In genomic region chr1:181233734-181234133, GRCm38 (mm10) we compare ENCODE assay signal across 11 mouse cellular contexts. TPM values are rescaled to one million over a fixed set of nuclear protein-coding genes. Genes with fewer than 3 reads are reported as not detected.
A peak's percentile ranks its signal among the peaks of the same experiment; 100 is the strongest.
DNase-seq lines count a peak whose midpoint lies in the region; ATAC-seq and TF ChIP-seq lines count a peak whose summit lies in the region.
"Had no signal": no experiment of that assay in that cellular context is flagged by ENCODE, and none has a peak within 500 bp of the region (broad histone marks: within the 10 kb centered on the region; RNA-seq: fewer than 3 reads in every experiment).

No protein-coding gene starts in this region.

- no peak overlapping the region for H3K9ac ChIP-seq in heart, embryonic 15.5 days
- H3K9ac ChIP-seq in intestine, embryonic 16.5 days (ENCODE audit: low read depth, low read length): peak overlapping the region; percentile 61; the same call in 1 of the 2 replicates
- H3K9ac ChIP-seq: forebrain, embryonic 13.5 days had no signal

- 90% methylated on average over 6 of the region's 6 CpGs for WGBS in heart, embryonic 15.5 days
- 82% methylated on average over 6 of the region's 6 CpGs for WGBS in spleen, adult 2 months
- WGBS in intestine, embryonic 16.5 days: 80% methylated on average over 6 of the region's 6 CpGs
- 67% methylated on average over 6 of the region's 6 CpGs for WGBS in small intestine, adult 2 months

- H3K9me3 ChIP-seq in heart, embryonic 15.5 days (replicated peaks): no peaks in the 10 kb centered on the region
- no peaks in the 10 kb centered on the region for H3K9me3 ChIP-seq in intestine, embryonic 16.5 days (ENCODE audit: control insufficient read depth, low read length)
- H3K9me3 ChIP-seq: embryonic facial prominence, embryonic 13.5 days; forebrain, embryonic 13.5 days had no signal

- H3K27me3 ChIP-seq in heart, embryonic 15.5 days: no peaks in the 10 kb centered on the region
- H3K27me3 ChIP-seq in spleen, adult 2 months (ENCODE audit: control insufficient read depth, insufficient read depth, low read length): no peaks in the 10 kb centered on the region
- no peaks in the 10 kb centered on the region for H3K27me3 ChIP-seq in intestine, embryonic 16.5 days (replicated peaks; ENCODE audit: control insufficient read depth, insufficient read depth, low read length)
- no peaks in the 10 kb centered on the region for H3K27me3 ChIP-seq in small intestine, adult 2 months (ENCODE audit: control insufficient read depth, insufficient read depth, low read length)
- H3K27me3 ChIP-seq: embryonic facial prominence, embryonic 13.5 days; forebrain, embryonic 13.5 days had no signal

- intact Hi-C loops in heart, postnatal 25 days (cut with DNase I): loop anchor here (5.0 kb wide), 1 partner anchor 86 kb away; no protein-coding TSS in a partner anchor

- DNase-seq in heart, postnatal 25 days (ENCODE audit: low spot score): no peak
- no peak for DNase-seq in spleen, adult 2 months (ENCODE audit: low read depth in 1 of 2, low spot score in 2 of 2)
- no peak for DNase-seq in spleen, adult 18-20 months
- no peak for DNase-seq in cerebellum, adult 9-10 months
- no peak for DNase-seq in embryo, embryonic 11 days
- DNase-seq: cerebellum, adult 9-11 months had no signal

- TF ChIP-seq CTCF in spleen, adult 2 months (IDR thresholded peaks at IDR 0.05; ENCODE audit: extremely low read depth, insufficient read depth, insufficient read length, insufficient replicate concordance): no peak
- TF ChIP-seq CTCF in small intestine, adult 2 months (IDR thresholded peaks at IDR 0.05; ENCODE audit: extremely low read depth, insufficient read length, insufficient replicate concordance, low read depth, low read length): no peak

- no peak for TF ChIP-seq POLR2A in spleen, adult 2 months (IDR thresholded peaks at IDR 0.05; ENCODE audit: low read depth, low read length)
- TF ChIP-seq POLR2A in small intestine, adult 2 months (IDR thresholded peaks at IDR 0.05; ENCODE audit: low read depth, low read length): no peak

- peak overlapping the region; percentile 58 for H3K4me2 ChIP-seq in heart, embryonic 15.5 days
- H3K4me2 ChIP-seq in intestine, embryonic 16.5 days (ENCODE audit: low read depth, low read length): peak overlapping the region; percentile 50; the same call in 1 of the 2 replicates
- H3K4me2 ChIP-seq: forebrain, embryonic 13.5 days had no signal

- 0 out of 2 replicates have a peak overlapping the region, but pooled peaks have one; percentile 33 for H3K4me3 ChIP-seq in heart, embryonic 15.5 days
- peak overlapping the region; percentile 34; the same call in 1 of the 2 replicates for H3K4me3 ChIP-seq in spleen, adult 2 months (ENCODE audit: extremely low read depth, insufficient read depth, insufficient read length)
- H3K4me3 ChIP-seq in intestine, embryonic 16.5 days (ENCODE audit: low read length): peak overlapping the region; percentile 26
- H3K4me3 ChIP-seq in small intestine, adult 2 months (ENCODE audit: low read depth, low read length): peak overlapping the region; percentile 31; the same call in 1 of the 2 replicates
- H3K4me3 ChIP-seq: embryonic facial prominence, embryonic 13.5 days; forebrain, embryonic 13.5 days had no signal

- ATAC-seq in heart, embryonic 15.5 days (replicated peaks; ENCODE audit: insufficient number of reproducible peaks, insufficient read depth, low FRiP score, low read depth): no peak
- ATAC-seq in intestine, embryonic 16.5 days: no peak
- ATAC-seq: forebrain, embryonic 13.5 days had no signal

- H3K4me1 ChIP-seq in heart, embryonic 15.5 days (replicated peaks): peaks cover 22% of the 10 kb centered on the region
- H3K4me1 ChIP-seq in spleen, adult 2 months (ENCODE audit: control insufficient read depth, insufficient read depth, insufficient read length): peaks cover 52% of the 10 kb centered on the region; the same call in 1 of the 2 replicates
- H3K4me1 ChIP-seq in intestine, embryonic 16.5 days (ENCODE audit: control insufficient read depth, insufficient read depth, low read length): peaks cover 12% of the 10 kb centered on the region
- H3K4me1 ChIP-seq in small intestine, adult 2 months (ENCODE audit: control insufficient read depth, insufficient read depth, insufficient read length, low read length): peaks cover 17% of the 10 kb centered on the region
- H3K4me1 ChIP-seq: forebrain, embryonic 13.5 days had no signal

- H3K36me3 ChIP-seq in heart, embryonic 15.5 days: no peaks in the 10 kb centered on the region
- H3K36me3 ChIP-seq in spleen, adult 2 months (ENCODE audit: control insufficient read depth, insufficient read depth, low read length): no peaks in the 10 kb centered on the region
- no peaks in the 10 kb centered on the region for H3K36me3 ChIP-seq in intestine, embryonic 16.5 days (ENCODE audit: control insufficient read depth, insufficient read depth, low read length)
- H3K36me3 ChIP-seq in small intestine, adult 2 months (ENCODE audit: control insufficient read depth, insufficient read depth, low read length): no peaks in the 10 kb centered on the region
- H3K36me3 ChIP-seq: embryonic facial prominence, embryonic 13.5 days had no signal

- peak overlapping the region; percentile 47; the same call in 1 of the 2 replicates for H3K27ac ChIP-seq in heart, embryonic 15.5 days
- peak overlapping the region; percentile 68; the same call in 1 of the 2 replicates for H3K27ac ChIP-seq in spleen, adult 2 months (ENCODE audit: insufficient read depth, low read length)
- no peak overlapping the region for H3K27ac ChIP-seq in intestine, embryonic 16.5 days (ENCODE audit: low read length)
- no peak overlapping the region for H3K27ac ChIP-seq in small intestine, adult 2 months (ENCODE audit: insufficient read depth, low read depth, low read length)
- H3K27ac ChIP-seq: embryonic facial prominence, embryonic 13.5 days; forebrain, embryonic 13.5 days had no signal

RNA-seq across cellular contexts. Expression of gene Wdr26, which starts 21.9 kb away (rescaled TPM):
- polyA plus RNA-seq in heart, embryonic 15.5 days (2015; fragmentation: Nextera tagmentation; extraction: Ambion mirVana): 25.1 and 29.3 TPM in 2 replicates
- total RNA-seq in heart, postnatal 25 days (2021): 100 to 1,000 TPM in 1 of 2 experiments, 10 to 100 TPM in 1; 96.0 to 103 TPM
- polyA plus RNA-seq in spleen, adult 2 months (2012; rRNA removed): 36.3 and 37.2 TPM in 2 replicates
- 22.4 and 25.5 TPM in 2 replicates for polyA plus RNA-seq in intestine, embryonic 16.5 days (2015; fragmentation: Nextera tagmentation; extraction: Ambion mirVana)
- polyA plus RNA-seq in small intestine, adult 2 months (2012; rRNA removed): 9.6 and 19.6 TPM in 2 replicates

Comparison
In these comparisons a context has a peak if more than half of its experiments do, and no peak if none do; other contexts are left out.
1. H3K27ac ChIP-seq: peak in heart, embryonic 15.5 days (single experiment) and spleen, adult 2 months (single experiment); none in intestine, embryonic 16.5 days (single experiment) and small intestine, adult 2 months (single experiment).
2. Peak in every context shown above with its lines, with median percentiles within 50 percentile points of each other: H3K4me3 ChIP-seq.